10 mouse cellular contexts compared by ENCODE assay signal in the genomic region with DNA sequence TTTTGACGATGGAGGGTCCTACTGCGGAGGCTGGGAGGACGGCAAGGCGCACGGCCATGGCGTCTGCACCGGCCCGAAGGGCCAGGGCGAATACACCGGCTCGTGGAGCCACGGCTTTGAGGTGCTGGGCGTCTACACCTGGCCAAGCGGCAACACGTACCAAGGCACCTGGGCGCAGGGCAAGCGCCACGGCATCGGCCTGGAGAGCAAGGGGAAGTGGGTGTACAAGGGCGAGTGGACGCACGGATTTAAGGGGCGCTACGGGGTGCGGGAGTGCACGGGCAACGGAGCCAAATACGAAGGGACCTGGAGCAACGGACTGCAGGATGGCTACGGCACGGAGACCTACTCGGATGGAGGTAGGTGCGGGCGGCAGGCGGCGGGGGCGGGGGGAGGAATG. TPM values are rescaled to one million over a fixed set of nuclear protein-coding genes. Genes with fewer than 3 reads are reported as not detected.
DNase-seq lines count a peak whose midpoint lies in the region; ATAC-seq lines count a peak whose summit lies in the region.
"Had no signal": no experiment of that assay in that cellular context is flagged by ENCODE, and none has a peak within 500 bp of the region (broad histone marks: within the 10 kb centered on the region; RNA-seq: fewer than 3 reads in every experiment).

No protein-coding gene starts in this region.

- H3K9me3 ChIP-seq in heart, embryonic 16.5 days (replicated peaks; ENCODE audit: control insufficient read depth, low read length): peaks cover 7% of the 10 kb centered on the region; the same call in 1 of the 2 replicates
- no peaks in the 10 kb centered on the region for H3K9me3 ChIP-seq in forebrain, embryonic 14.5 days (replicated peaks; ENCODE audit: control insufficient read depth, low read length)
- H3K9me3 ChIP-seq in midbrain, embryonic 11.5 days (ENCODE audit: control insufficient read depth, low read length): no peaks in the 10 kb centered on the region

- no peak for DNase-seq in heart, adult 18-20 months
- DNase-seq in brain, adult 2 months (ENCODE audit: low read depth, low spot score): peak; percentile 57
- DNase-seq in forebrain, embryonic 14.5 days (ENCODE audit: low spot score): no peak
- peak; percentile 92 for DNase-seq in midbrain, embryonic 11.5 days (ENCODE audit: low spot score, missing footprints)
- no peak for DNase-seq in adrenal gland, adult 8-10 months
- DNase-seq in spleen, postnatal 36 days (ENCODE audit: low spot score in 2 of 2): no peak
- DNase-seq in kidney, adult 11 months: no peak
- DNase-seq: gastrocnemius, postnatal 14 days had no signal

- no peak for ATAC-seq in heart, embryonic 16.5 days (replicated peaks; ENCODE audit: extremely low read depth, insufficient read depth, low FRiP score)
- no peak for ATAC-seq in forebrain, embryonic 14.5 days
- ATAC-seq in midbrain, embryonic 11.5 days (ENCODE audit: low FRiP score): peak; percentile 17; the same call in 1 of the 2 replicates

- no peaks in the 10 kb centered on the region for H3K36me3 ChIP-seq in heart, embryonic 16.5 days (ENCODE audit: control insufficient read depth, insufficient read depth)
- no peaks in the 10 kb centered on the region for H3K36me3 ChIP-seq in forebrain, embryonic 14.5 days (ENCODE audit: control insufficient read depth, insufficient read depth, low read length)
- no peaks in the 10 kb centered on the region for H3K36me3 ChIP-seq in midbrain, embryonic 11.5 days (ENCODE audit: control insufficient read depth, insufficient read depth, low read length)

- peak overlapping the region; percentile 75 for H3K4me2 ChIP-seq in heart, embryonic 16.5 days (ENCODE audit: low read depth, low read length)
- H3K4me2 ChIP-seq in forebrain, embryonic 14.5 days (ENCODE audit: low read length): peak overlapping the region; percentile 61
- peak overlapping the region; percentile 76 for H3K4me2 ChIP-seq in midbrain, embryonic 11.5 days

- no peak overlapping the region for H3K27ac ChIP-seq in heart, embryonic 16.5 days (ENCODE audit: low read length)
- H3K27ac ChIP-seq in forebrain, embryonic 14.5 days (ENCODE audit: low read depth, low read length): no peak overlapping the region
- H3K27ac ChIP-seq in midbrain, embryonic 11.5 days (ENCODE audit: low read depth, low read length): no peak overlapping the region

- H3K27me3 ChIP-seq in heart, embryonic 16.5 days (ENCODE audit: control insufficient read depth, insufficient read depth, low read length): peaks cover 66% of the 10 kb centered on the region
- peaks cover 34% of the 10 kb centered on the region for H3K27me3 ChIP-seq in forebrain, embryonic 14.5 days (replicated peaks; ENCODE audit: control insufficient read depth, insufficient read depth, low read length)
- peaks cover 51% of the 10 kb centered on the region for H3K27me3 ChIP-seq in midbrain, embryonic 11.5 days (ENCODE audit: control insufficient read depth, insufficient read depth, low read length)

- H3K4me1 ChIP-seq in heart, embryonic 16.5 days (ENCODE audit: control insufficient read depth, insufficient read depth, low read length): no peaks in the 10 kb centered on the region; the same call in 1 of the 2 replicates
- H3K4me1 ChIP-seq in forebrain, embryonic 14.5 days (ENCODE audit: control insufficient read depth, insufficient read depth, low read length): peaks cover 8% of the 10 kb centered on the region
- peaks cover 14% of the 10 kb centered on the region for H3K4me1 ChIP-seq in midbrain, embryonic 11.5 days (ENCODE audit: control insufficient read depth, insufficient read depth, low read length)

- WGBS in heart, embryonic 16.5 days: 2% methylated on average over 37 of the region's 37 CpGs
- under 1% methylated on average over 32 of the region's 37 CpGs for WGBS in forebrain, embryonic 14.5 days
- WGBS in midbrain, embryonic 11.5 days: 1% methylated on average over 37 of the region's 37 CpGs

- peak overlapping the region; percentile 56 for H3K4me3 ChIP-seq in heart, embryonic 16.5 days (ENCODE audit: low read length)
- peak overlapping the region; percentile 64 for H3K4me3 ChIP-seq in forebrain, embryonic 14.5 days (ENCODE audit: low read depth, low read length)
- peak overlapping the region; percentile 56 for H3K4me3 ChIP-seq in midbrain, embryonic 11.5 days (ENCODE audit: low read depth, low read length)

- no peak overlapping the region for H3K9ac ChIP-seq in heart, embryonic 16.5 days (ENCODE audit: low read length)
- H3K9ac ChIP-seq in forebrain, embryonic 14.5 days (ENCODE audit: low read length): peak overlapping the region; percentile 78
- peak overlapping the region; percentile 61 for H3K9ac ChIP-seq in midbrain, embryonic 11.5 days (ENCODE audit: low read length)

RNA-seq across cellular contexts. Expression of gene Jph3, which starts 1.2 kb away (rescaled TPM):
- polyA plus RNA-seq in heart, embryonic 16.5 days (2015; fragmentation: Nextera tagmentation; extraction: Ambion mirVana): 0.21 and 0.25 TPM in 2 replicates
- under 1 TPM in 1 of 2 experiments, not detected in 1; 0.12 TPM for total RNA-seq in heart, adult 18-20 months (2021)
- polyA plus RNA-seq in forebrain, embryonic 14.5 days (2014; fragmentation: Nextera tagmentation; extraction: Ambion mirVana): 44.1 and 55.9 TPM in 2 replicates
- 10.2 and 10.4 TPM in 2 replicates for polyA plus RNA-seq in midbrain, embryonic 11.5 days (2014; fragmentation: Nextera tagmentation; extraction: Ambion mirVana)
- 1 to 10 TPM; 3.2 to 6.1 (median 4.6) TPM for total RNA-seq in adrenal gland, adult 8-10 months (2022)
- total RNA-seq: MEL had no signal

Comparison
In these comparisons a context has a peak if more than half of its experiments do, and no peak if none do; other contexts are left out.
1. DNase-seq: peak in brain, adult 2 months (single experiment) and midbrain, embryonic 11.5 days (single experiment); none in heart, adult 18-20 months (0 of 2), forebrain, embryonic 14.5 days (single experiment), adrenal gland, adult 8-10 months (single experiment), spleen, postnatal 36 days (0 of 2) and kidney, adult 11 months (single experiment).
2. Peak in every context shown above with its lines, with median percentiles within 50 percentile points of each other: H3K4me2 ChIP-seq and H3K4me3 ChIP-seq.